Mouse (Mus musculus): ENCODE measurements around the gene Kat8. TPM values are rescaled to one million over a fixed set of nuclear protein-coding genes. Genes with fewer than 3 reads are reported as not detected.

The Kat8 gene
- total RNA-seq, 2 experiments from 2014 or later = 24.2 to 26.9 TPM

DNA sequence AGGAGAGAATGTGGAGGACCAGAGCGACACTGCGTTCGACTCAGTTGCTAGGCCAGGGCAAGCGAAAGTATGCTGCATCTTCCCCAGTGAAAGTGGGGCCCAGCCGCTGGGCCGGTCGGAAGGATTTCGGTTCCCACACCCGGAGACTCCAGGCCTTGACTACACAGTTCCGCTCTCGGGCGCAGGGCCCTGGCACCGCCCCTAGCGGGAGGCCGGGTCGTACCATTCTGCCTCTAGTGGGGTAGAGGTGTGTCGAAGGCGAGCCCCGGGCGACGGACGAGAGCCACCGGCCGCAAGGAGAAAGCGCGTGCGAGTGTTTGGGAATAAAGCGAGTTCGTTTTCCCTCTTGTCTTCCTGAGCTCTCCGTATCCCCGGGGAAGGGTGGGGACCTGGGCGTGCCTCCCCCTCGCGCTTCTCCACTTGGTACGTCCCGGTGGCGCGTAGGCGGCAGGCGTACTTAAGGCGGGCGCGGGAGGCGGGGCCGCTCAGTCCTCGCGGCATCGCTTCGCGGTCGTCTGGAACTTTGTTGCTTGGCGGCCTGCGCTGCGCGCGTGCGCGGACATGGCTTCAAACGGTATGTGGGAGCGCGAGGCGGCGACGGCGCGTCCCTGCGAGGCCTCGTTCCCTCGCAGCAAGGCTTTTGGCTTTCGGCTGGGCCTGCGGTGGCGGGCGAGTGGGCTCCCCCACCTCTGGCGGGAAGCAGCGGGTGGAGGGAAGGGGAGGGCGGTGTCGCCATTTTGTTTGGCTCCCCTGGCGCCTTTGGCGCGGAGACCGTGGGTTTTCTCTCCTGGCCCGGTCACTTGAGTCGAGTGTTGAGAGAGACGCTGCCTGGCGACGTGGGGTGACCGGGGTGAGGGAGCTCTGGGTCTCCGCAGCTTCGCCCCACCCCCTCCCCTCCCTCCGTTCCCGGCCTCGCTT lies 54.9 kb downstream of the Kat8 start, which contains the start of gene Fus:
Gene Fus (plus strand): TSS at position 454 of the 918 bp plus-strand sequence.
- peak; percentile 91 to 96 for DNase-seq (ENCODE audit: extremely low spot score in 1 of 2, low spot score in 2 of 2)
- intact Hi-C loops (cut with DNase I) = no loop called here

- intact Hi-C loops (cut with DNase I) = no loop called here
- DNase-seq (ENCODE audit: extremely low spot score in 1 of 2, low spot score in 2 of 2) = peak; percentile 46 to 88
Observed at GRCm38 (mm10) chr7:127967922-127968828, 55.9 kb downstream of the Kat8 start.

DNA sequence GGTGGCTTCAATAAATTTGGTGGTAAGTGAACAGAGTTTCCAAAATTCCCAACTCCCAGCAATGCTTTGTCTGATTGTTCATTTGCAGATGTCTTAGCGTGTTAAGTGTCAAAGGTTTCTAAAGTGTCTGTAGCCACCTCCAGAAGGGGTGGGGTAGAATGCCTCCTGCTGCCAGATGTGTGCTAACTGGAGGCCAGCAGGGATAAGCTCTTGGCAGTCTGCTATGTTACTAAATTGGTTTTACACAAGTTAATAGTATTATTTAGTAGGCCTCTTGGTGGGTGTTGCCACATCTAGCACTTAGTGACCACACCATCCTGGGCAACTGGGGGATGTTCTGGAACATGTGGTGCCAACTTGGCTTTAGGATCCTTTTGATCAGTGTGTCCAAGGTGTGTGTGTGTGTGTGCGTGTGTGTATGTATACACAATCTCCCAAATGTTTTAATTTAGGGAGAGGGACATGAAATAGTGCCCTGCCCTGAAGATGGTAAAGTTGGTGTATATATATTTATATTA lies 62.2 kb downstream of the Kat8 start:
- intact Hi-C loops (cut with DNase I) = loop anchor here (10.0 kb wide), 1 partner anchor 190 kb away; the partner anchor contains the start of gene Gm49388
- DNase-seq (ENCODE audit: extremely low spot score in 1 of 2, low spot score in 2 of 2) = no peak

Other genes starting within 250 kb of the Kat8 start
- gene Bcl7c, start 203.6 kb upstream of the Kat8 start, total RNA-seq (2021) = 10 to 100 TPM; 55.1 to 55.9 TPM
- gene Ctf1, start 199.8 kb upstream of the Kat8 start, total RNA-seq (2021) = 1 to 10 TPM; 2.9 to 4.5 TPM
- not detected for gene Ctf2, start 180.3 kb upstream of the Kat8 start, total RNA-seq (2021)
- 100 to 1,000 TPM in 1 of 2 experiments, 10 to 100 TPM in 1; 99.3 to 107 TPM for gene Fbxl19, start 168.0 kb upstream of the Kat8 start, total RNA-seq (2021)
- 10 to 100 TPM; 17.4 to 19.6 TPM for gene Orai3, start 142.7 kb upstream of the Kat8 start, total RNA-seq (2021)
- 10 to 100 TPM; 35.0 to 40.9 TPM for gene Setd1a, start 135.8 kb upstream of the Kat8 start, total RNA-seq (2021)
- 1 to 10 TPM; 3.0 to 4.7 TPM for gene Gm49388, start 126.9 kb upstream of the Kat8 start, total RNA-seq (2021)
- 1 to 10 TPM; 2.4 to 4.5 TPM for gene Hsd3b7, start 111.9 kb upstream of the Kat8 start, total RNA-seq (2021)
- gene Stx4a, start 88.2 kb upstream of the Kat8 start, total RNA-seq (2021) = 10 to 100 TPM; 48.0 to 52.9 TPM
- 100 to 1,000 TPM; 340 to 347 TPM for gene Stx1b, start 88.0 kb upstream of the Kat8 start, total RNA-seq (2021)
- gene Zfp646, start 36.3 kb upstream of the Kat8 start, total RNA-seq (2021) = 10 to 100 TPM; 24.7 to 24.8 TPM
- 10 to 100 TPM; 23.3 to 26.0 TPM for gene Zfp668, start 35.7 kb upstream of the Kat8 start, total RNA-seq (2021)
- under 1 TPM; 0.49 to 0.73 TPM for gene Prss53, start 21.5 kb upstream of the Kat8 start, total RNA-seq (2021)
- not detected for gene Gm21974, start 17.1 kb upstream of the Kat8 start, total RNA-seq (2021)
- 10 to 100 TPM; 23.9 to 24.6 TPM for gene Vkorc1, start 16.9 kb upstream of the Kat8 start, total RNA-seq (2021)
- 10 to 100 TPM; 43.0 to 43.2 TPM for gene Bckdk, start 8.4 kb upstream of the Kat8 start, total RNA-seq (2021)
- gene Prss8, start 17.6 kb downstream of the Kat8 start, total RNA-seq (2021) = under 1 TPM; 0.64 to 0.81 TPM
- gene Prss36, start 34.2 kb downstream of the Kat8 start, total RNA-seq (2021) = 10 to 100 TPM; 12.2 to 14.4 TPM
- gene Fus, start 54.9 kb downstream of the Kat8 start, total RNA-seq (2021) = 100 to 1,000 TPM; 387 to 389 TPM
- gene Pycard, start 81.4 kb downstream of the Kat8 start, total RNA-seq (2021) = 1 to 10 TPM; 3.7 to 5.5 TPM
- gene Trim72, start 91.4 kb downstream of the Kat8 start, total RNA-seq (2021) = under 1 TPM; 0.39 to 0.62 TPM
- 1 to 10 TPM; 8.5 to 8.7 TPM for gene Itgam, start 150.1 kb downstream of the Kat8 start, total RNA-seq (2021)
- gene Gm49368, start 150.2 kb downstream of the Kat8 start, total RNA-seq (2021) = under 1 TPM in 1 of 2 experiments, not detected in 1; 0.09 TPM
- gene Itgax, start 217.0 kb downstream of the Kat8 start, total RNA-seq (2021) = under 1 TPM in 1 of 2 experiments, not detected in 1; 0.30 TPM
- under 1 TPM; 0.14 to 0.17 TPM for gene Itgad, start 241.9 kb downstream of the Kat8 start, total RNA-seq (2021)

Measured in left cerebral cortex, postnatal 10 days (tissue).